Mouse (Mus musculus) ES-E14 (cell line): ENCODE data around the gene Ndufa7.

Source experiments
- CHD2 ChIP-seq: IDR thresholded peaks from 2 replicates; pipeline ENCODE4 v1.6.1; 2014; ENCODE audit warnings: mild to moderate bottlenecking, low read depth, low read length, inconsistent platforms
- ZC3H11A ChIP-seq: IDR thresholded peaks from 2 replicates; pipeline ENCODE4 v1.6.1; 2012; ENCODE audit warnings: low read depth, mild to moderate bottlenecking, inconsistent platforms, low read length, borderline replicate concordance
- ZNF384 ChIP-seq: IDR thresholded peaks from 2 replicates; pipeline ENCODE4 v1.6.1; 2012; ENCODE audit warnings: low read depth, low read length, inconsistent platforms

DNA sequence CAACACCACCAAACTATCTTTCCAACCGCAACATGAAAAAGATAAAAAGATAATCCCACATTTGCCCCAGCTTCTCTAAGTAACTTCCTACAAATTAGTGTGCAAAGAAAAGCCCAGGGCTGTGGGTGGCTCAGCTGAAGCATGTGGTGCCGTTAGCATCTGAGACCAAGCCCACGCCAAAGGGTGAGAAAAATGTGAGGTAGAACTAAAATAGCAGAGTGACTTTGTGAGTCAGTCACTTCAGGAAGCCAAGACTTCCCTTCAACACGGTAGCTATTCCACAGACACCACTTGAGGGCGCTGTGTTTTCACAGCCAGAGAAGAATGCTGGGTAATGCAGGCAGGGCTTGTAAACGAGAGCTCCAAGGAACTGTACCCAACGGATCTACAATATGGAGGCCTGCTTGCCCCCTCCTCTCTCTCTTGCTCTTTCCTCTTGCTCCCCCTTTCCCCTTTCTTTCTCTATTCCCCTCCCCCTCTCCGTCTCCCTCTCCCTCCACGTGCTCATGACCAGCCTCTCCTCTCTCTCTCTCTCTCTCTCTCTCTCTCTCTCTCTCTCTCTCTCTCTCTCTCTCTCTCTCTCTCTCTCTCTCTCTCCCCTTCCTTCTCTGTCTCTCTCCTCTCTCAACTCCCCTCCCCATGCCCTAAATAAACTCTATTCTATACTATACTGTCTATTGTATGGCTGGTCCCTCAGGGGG is 41.1 kb downstream of the Ndufa7 start:
- no peak for TF ChIP-seq CHD2
- TF ChIP-seq ZNF384 = no peak
- TF ChIP-seq ZC3H11A = 0 out of 2 replicates have a peak, but pooled peaks have one; percentile 18
